ENCODE assay signal across 12 mouse cellular contexts in the genomic region with DNA sequence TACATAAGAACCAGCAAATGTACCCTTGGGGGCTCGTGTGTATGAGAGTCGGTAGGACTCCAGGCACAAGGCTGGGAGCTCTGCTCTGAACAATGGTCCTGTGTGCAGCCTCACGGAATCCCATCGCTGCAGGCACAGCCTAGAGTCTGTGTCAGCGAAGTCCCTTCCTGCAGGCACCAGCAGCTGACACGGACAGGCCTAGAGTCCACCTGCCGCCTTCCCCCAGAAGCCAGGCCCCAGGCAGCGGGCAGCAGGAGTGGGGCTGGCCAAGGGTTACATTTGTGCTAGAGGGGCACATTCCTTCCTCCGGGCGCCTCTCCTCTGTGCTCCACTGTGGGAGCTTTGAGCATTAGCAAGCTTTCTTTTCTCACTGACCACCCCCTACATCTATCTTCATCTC. TPM values are rescaled to one million over a fixed set of nuclear protein-coding genes. Genes with fewer than 3 reads are reported as not detected.
DNase-seq lines count a peak whose midpoint lies in the region; ATAC-seq and TF ChIP-seq lines count a peak whose summit lies in the region.
"Had no signal": no experiment of that assay in that cellular context is flagged by ENCODE, and none has a peak within 500 bp of the region (broad histone marks: within the 10 kb centered on the region; RNA-seq: fewer than 3 reads in every experiment).

No protein-coding gene starts in this region.

- H3K9ac ChIP-seq in embryonic facial prominence, embryonic 15.5 days, result no peak overlapping the region
- H3K9ac ChIP-seq in forebrain, postnatal 0 days, result 0 out of 2 replicates have a peak overlapping the region, but pooled peaks have one; percentile 0
- H3K9ac ChIP-seq in kidney, embryonic 16.5 days (replicated peaks; ENCODE audit: low read length), result no peak overlapping the region
- peak overlapping the region; percentile 23; the same call in 1 of the 2 replicates for H3K9ac ChIP-seq in midbrain, embryonic 15.5 days
- H3K9ac ChIP-seq: liver, embryonic 12.5 days had no signal

- no peak overlapping the region for H3K4me3 ChIP-seq in embryonic facial prominence, embryonic 15.5 days (replicated peaks)
- H3K4me3 ChIP-seq in forebrain, postnatal 0 days (ENCODE audit: low read depth, low read length), result no peak overlapping the region
- H3K4me3 ChIP-seq in kidney, embryonic 16.5 days (ENCODE audit: low read length), result no peak overlapping the region
- H3K4me3 ChIP-seq in midbrain, embryonic 15.5 days, result peak overlapping the region; percentile 60
- H3K4me3 ChIP-seq: liver, embryonic 12.5 days had no signal

- no peaks in the 10 kb centered on the region for H3K36me3 ChIP-seq in embryonic facial prominence, embryonic 15.5 days
- no peaks in the 10 kb centered on the region for H3K36me3 ChIP-seq in forebrain, postnatal 0 days (ENCODE audit: insufficient read depth)
- H3K36me3 ChIP-seq in kidney, embryonic 16.5 days (ENCODE audit: insufficient read depth, low read length), result no peaks in the 10 kb centered on the region
- H3K36me3 ChIP-seq in midbrain, embryonic 15.5 days (replicated peaks), result no peaks in the 10 kb centered on the region
- H3K36me3 ChIP-seq: liver, embryonic 12.5 days had no signal

- TF ChIP-seq CTCF in forebrain, postnatal 0 days (IDR thresholded peaks at IDR 0.05; ENCODE audit: low read depth), result no peak

- H3K4me2 ChIP-seq in embryonic facial prominence, embryonic 15.5 days (replicated peaks), result no peak overlapping the region
- peak overlapping the region; percentile 69 for H3K4me2 ChIP-seq in forebrain, postnatal 0 days (ENCODE audit: low read depth)
- no peak overlapping the region for H3K4me2 ChIP-seq in kidney, embryonic 16.5 days (replicated peaks; ENCODE audit: low read depth, low read length)
- H3K4me2 ChIP-seq in midbrain, embryonic 15.5 days, result peak overlapping the region; percentile 73
- H3K4me2 ChIP-seq: liver, embryonic 12.5 days had no signal

- no peaks in the 10 kb centered on the region for H3K9me3 ChIP-seq in embryonic facial prominence, embryonic 15.5 days (replicated peaks)
- H3K9me3 ChIP-seq in forebrain, postnatal 0 days (ENCODE audit: low read length), result no peaks in the 10 kb centered on the region
- H3K9me3 ChIP-seq in kidney, embryonic 16.5 days (ENCODE audit: low read length), result no peaks in the 10 kb centered on the region
- no peaks in the 10 kb centered on the region for H3K9me3 ChIP-seq in midbrain, embryonic 15.5 days
- H3K9me3 ChIP-seq: liver, embryonic 12.5 days had no signal

- ATAC-seq in embryonic facial prominence, embryonic 15.5 days (ENCODE audit: insufficient number of reproducible peaks, low FRiP score, low TSS enrichment, low read depth), result 0 out of 2 replicates have a peak, but pooled peaks have one; percentile 13
- 0 out of 2 replicates have a peak, but pooled peaks have one; percentile 10 for ATAC-seq in forebrain, postnatal 0 days
- ATAC-seq in kidney, embryonic 16.5 days (ENCODE audit: low FRiP score, low TSS enrichment), result peak; percentile 58
- no peak for ATAC-seq in midbrain, embryonic 15.5 days (replicated peaks)
- ATAC-seq: activated CD4-positive, CD25-positive, alpha-beta regulatory T cell, adult 4 months; intestine, postnatal 0 days; liver, embryonic 12.5 days had no signal

- H3K27ac ChIP-seq in embryonic facial prominence, embryonic 15.5 days (replicated peaks), result no peak overlapping the region; the same call in 1 of the 2 replicates
- no peak overlapping the region for H3K27ac ChIP-seq in forebrain, postnatal 0 days (ENCODE audit: low read depth, low read length)
- peak overlapping the region; percentile 74 for H3K27ac ChIP-seq in kidney, embryonic 16.5 days (ENCODE audit: low read length)
- peak overlapping the region; percentile 16; the same call in 1 of the 2 replicates for H3K27ac ChIP-seq in midbrain, embryonic 15.5 days
- H3K27ac ChIP-seq: liver, embryonic 12.5 days had no signal

- H3K4me1 ChIP-seq in embryonic facial prominence, embryonic 15.5 days, result peaks cover 36% of the 10 kb centered on the region
- peaks cover 17% of the 10 kb centered on the region; the same call in 1 of the 2 replicates for H3K4me1 ChIP-seq in forebrain, postnatal 0 days (ENCODE audit: insufficient read depth)
- peaks cover 25% of the 10 kb centered on the region for H3K4me1 ChIP-seq in kidney, embryonic 16.5 days (ENCODE audit: insufficient read depth, low read length)
- peaks cover 70% of the 10 kb centered on the region for H3K4me1 ChIP-seq in midbrain, embryonic 15.5 days
- H3K4me1 ChIP-seq: liver, embryonic 12.5 days had no signal

- no peak for DNase-seq in forebrain, postnatal 0 days
- DNase-seq in frontal cortex, postnatal 36 days (ENCODE audit: low spot score in 2 of 2), result no peak
- DNase-seq in spleen, postnatal 36 days (ENCODE audit: low spot score in 2 of 2), result no peak
- DNase-seq in right cerebral cortex, postnatal 25 days, result no peak
- DNase-seq: right cerebral cortex, postnatal 4 days had no signal

- 54% methylated on average over 10 of the region's 10 CpGs for WGBS in embryonic facial prominence, embryonic 15.5 days
- WGBS in forebrain, postnatal 0 days, result 40% methylated on average over 10 of the region's 10 CpGs
- WGBS in kidney, embryonic 16.5 days, result 59% methylated on average over 10 of the region's 10 CpGs
- 26% methylated on average over 10 of the region's 10 CpGs for WGBS in midbrain, embryonic 15.5 days

- peaks cover 77% of the 10 kb centered on the region for H3K27me3 ChIP-seq in embryonic facial prominence, embryonic 15.5 days
- no peaks in the 10 kb centered on the region for H3K27me3 ChIP-seq in forebrain, postnatal 0 days (ENCODE audit: insufficient read depth, low read length)
- peaks cover 42% of the 10 kb centered on the region for H3K27me3 ChIP-seq in kidney, embryonic 16.5 days (ENCODE audit: insufficient read depth, low read length)
- no peaks in the 10 kb centered on the region; the same call in 1 of the 2 replicates for H3K27me3 ChIP-seq in midbrain, embryonic 15.5 days (replicated peaks)

RNA-seq across cellular contexts. Expression of a gene that starts 3.3 kb away (rescaled TPM):
- polyA plus RNA-seq in embryonic facial prominence, embryonic 15.5 days (2015; fragmentation: Nextera tagmentation; extraction: Ambion mirVana), result 6.0 and 6.6 TPM in 2 replicates
- total RNA-seq in forebrain, postnatal 0 days (2014; rRNA removed), result 28.8 and 48.4 TPM in 2 replicates
- 10.8 and 19.0 TPM in 2 replicates for polyA plus RNA-seq in forebrain, postnatal 0 days (2015; fragmentation: Nextera tagmentation; extraction: Ambion mirVana)
- polyA plus RNA-seq in kidney, embryonic 16.5 days (2015; fragmentation: Nextera tagmentation; extraction: Ambion mirVana), result 1.9 and 2.0 TPM in 2 replicates
- polyA plus RNA-seq in midbrain, embryonic 15.5 days (2015; fragmentation: Nextera tagmentation; extraction: Ambion mirVana), result 19.4 and 21.2 TPM in 2 replicates
- total RNA-seq: megakaryocyte progenitor cell, adult 5-6 weeks had no signal
- polyA plus RNA-seq: activated CD4-positive, CD25-positive, alpha-beta regulatory T cell, adult 4 months had no signal

Comparison
In these comparisons a context has a peak if more than half of its experiments do, and no peak if none do; other contexts are left out.
1. H3K27ac ChIP-seq: peak in kidney, embryonic 16.5 days (single experiment) and midbrain, embryonic 15.5 days (single experiment); none in embryonic facial prominence, embryonic 15.5 days (single experiment) and forebrain, postnatal 0 days (single experiment).
2. H3K4me2 ChIP-seq: peak in forebrain, postnatal 0 days (single experiment) and midbrain, embryonic 15.5 days (single experiment); none in embryonic facial prominence, embryonic 15.5 days (single experiment) and kidney, embryonic 16.5 days (single experiment).
3. H3K9ac ChIP-seq: peak in forebrain, postnatal 0 days (single experiment) and midbrain, embryonic 15.5 days (single experiment); none in embryonic facial prominence, embryonic 15.5 days (single experiment) and kidney, embryonic 16.5 days (single experiment).